Mouse (Mus musculus): ENCODE measurements around the gene Pofut2. TPM values are rescaled to one million over a fixed set of nuclear protein-coding genes. Genes with fewer than 3 reads are reported as not detected.

Pofut2 gene
- 19.0 and 19.8 TPM in 2 replicates for polyA plus RNA-seq (2021; fragmentation: Nextera tagmentation)
- long read RNA-seq, experiment 1, transcript Pofut2-201 (9 exons, 2,290 nt), result major isoform, 31 of 43 reads
- long read RNA-seq, experiment 1, partial matches to known transcripts, result 10 of 43 reads
- long read RNA-seq, experiment 1, other reads (novel, unspliced or antisense), result 2 of 43 reads
- long read RNA-seq, experiment 2, transcript Pofut2-201 (9 exons, 2,290 nt), result major isoform, 152 of 160 reads
- long read RNA-seq, experiment 2, partial matches to known transcripts, result 2 of 160 reads
- long read RNA-seq, experiment 2, other reads (novel, unspliced or antisense), result 6 of 160 reads

GRCm38 (mm10) chr10:77258704-77259621, at the start of gene Pofut2:
TSS of gene Pofut2 (plus strand) at chr10:77259218.

Other genes starting within 250 kb of the Pofut2 start
- gene Slc19a1, start 227.0 kb upstream of the Pofut2 start, polyA plus RNA-seq (2021; fragmentation: Nextera tagmentation), result 17.7 and 20.7 TPM in 2 replicates
- gene Col18a1, start 92.7 kb upstream of the Pofut2 start, polyA plus RNA-seq (2021; fragmentation: Nextera tagmentation), result 0.68 and 1.3 TPM in 2 replicates
- gene Adarb1, start 159.1 kb downstream of the Pofut2 start, polyA plus RNA-seq (2021; fragmentation: Nextera tagmentation), result 14.5 and 15.0 TPM in 2 replicates

Data from layer of hippocampus, adult 6 months (tissue).